Mouse (Mus musculus) embryonic facial prominence, embryonic 15.5 days (tissue): ENCODE results near the gene Flad1. TPM values are rescaled to one million over a fixed set of nuclear protein-coding genes. Genes with fewer than 3 reads are reported as not detected.

Experiments
- ATAC-seq: fragments of 200-750 bp; cut with Nextera tagmentation; 2 replicates; pipeline ENCODE4 v1.8.0; 2017; ENCODE audit warnings: low read depth, moderate TSS enrichment; ENCODE audit not compliant: insufficient number of reproducible peaks, low FRiP score, low TSS enrichment
- H3K27ac ChIP-seq: fragments of 300-500 bp; sonication (generic); replicated peaks from 2 replicates; pipeline ENCODE4 v1.5.1; 2015; ENCODE audit warnings: mild to moderate bottlenecking, inconsistent platforms
- H3K27me3 ChIP-seq: fragments of 300-500 bp; sonication (generic); 2 replicates; pipeline ENCODE4 v1.6.1; 2015; ENCODE audit warnings: inconsistent platforms
- H3K36me3 ChIP-seq: fragments of 300-500 bp; sonication (generic); 2 replicates; pipeline ENCODE4 v1.6.1; 2015; ENCODE audit warnings: mild to moderate bottlenecking, inconsistent platforms
- H3K4me1 ChIP-seq: fragments of 300-500 bp; sonication (generic); 2 replicates; pipeline ENCODE4 v1.6.1; 2015; ENCODE audit warnings: inconsistent platforms
- H3K4me2 ChIP-seq: fragments of 300-500 bp; sonication (generic); replicated peaks from 2 replicates; pipeline ENCODE4 v1.6.1; 2015; ENCODE audit warnings: mild to moderate bottlenecking, inconsistent platforms
- H3K4me3 ChIP-seq: fragments of 300-500 bp; sonication (generic); replicated peaks from 2 replicates; pipeline ENCODE4 v1.5.1; 2015; ENCODE audit warnings: mild to moderate bottlenecking, inconsistent platforms
- H3K9ac ChIP-seq: fragments of 300-500 bp; sonication (generic); 2 replicates; pipeline ENCODE4 v1.6.1; 2015; ENCODE audit warnings: inconsistent platforms
- H3K9me3 ChIP-seq: fragments of 300-500 bp; sonication (generic); replicated peaks from 2 replicates; pipeline ENCODE4 v1.6.1; 2016; ENCODE audit warnings: inconsistent platforms
- WGBS: fragments of 180-500 bp; shearing (Covaris S2); methylation state at CpG from one replicate; pipeline ENCODE4 v1.1.7; 2015; 5-methylcytosine and 5-hydroxymethylcytosine counted together
- polyA plus RNA-seq: library from polyadenylated mRNA; unstranded; fragments of >200 nt; fragmentation: Nextera tagmentation; extraction: Ambion mirVana; gene quantifications from 2 replicates; pipeline ENCODE4 v1.2.1, GENCODE M21; 2015

Flad1 gene
- polyA plus RNA-seq, 1 experiment from 2014 or later, result 34.6 TPM

DNA sequence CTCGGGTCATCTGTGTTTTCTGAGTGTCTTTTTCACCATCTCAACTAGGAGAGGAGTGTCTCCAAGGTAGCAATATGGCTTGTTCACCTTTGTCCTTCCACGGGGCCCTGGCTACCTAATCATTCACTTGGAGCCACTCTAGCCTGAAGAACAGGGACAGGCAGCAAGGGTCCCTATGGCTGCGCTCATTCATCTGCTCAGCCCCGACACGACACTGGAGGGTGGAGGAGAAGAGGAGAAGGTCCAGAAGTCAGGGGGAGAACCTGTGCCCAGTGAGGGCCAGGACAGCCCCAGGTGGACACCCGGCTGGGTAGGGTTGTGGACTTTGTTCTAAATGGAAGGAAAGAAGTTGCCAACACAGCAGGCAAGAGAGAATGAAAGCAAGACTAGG lies 56.2 kb downstream of the Flad1 start:
- Histone ChIP-seq H3K9me3 (no peaks in the 10 kb centered on the region), H3K27me3 (peaks cover 5% of the 10 kb centered on the region; the same call in 1 of the 2 replicates), H3K4me2 (no peak overlapping the region), H3K9ac (no peak overlapping the region), H3K27ac (no peak overlapping the region), H3K4me3 (no peak overlapping the region), H3K36me3 (no peaks in the 10 kb centered on the region), H3K4me1 (peaks cover 5% of the 10 kb centered on the region)
- ATAC-seq, result no peak
- WGBS, result 83% methylated on average over 6 of the region's 6 CpGs

DNA sequence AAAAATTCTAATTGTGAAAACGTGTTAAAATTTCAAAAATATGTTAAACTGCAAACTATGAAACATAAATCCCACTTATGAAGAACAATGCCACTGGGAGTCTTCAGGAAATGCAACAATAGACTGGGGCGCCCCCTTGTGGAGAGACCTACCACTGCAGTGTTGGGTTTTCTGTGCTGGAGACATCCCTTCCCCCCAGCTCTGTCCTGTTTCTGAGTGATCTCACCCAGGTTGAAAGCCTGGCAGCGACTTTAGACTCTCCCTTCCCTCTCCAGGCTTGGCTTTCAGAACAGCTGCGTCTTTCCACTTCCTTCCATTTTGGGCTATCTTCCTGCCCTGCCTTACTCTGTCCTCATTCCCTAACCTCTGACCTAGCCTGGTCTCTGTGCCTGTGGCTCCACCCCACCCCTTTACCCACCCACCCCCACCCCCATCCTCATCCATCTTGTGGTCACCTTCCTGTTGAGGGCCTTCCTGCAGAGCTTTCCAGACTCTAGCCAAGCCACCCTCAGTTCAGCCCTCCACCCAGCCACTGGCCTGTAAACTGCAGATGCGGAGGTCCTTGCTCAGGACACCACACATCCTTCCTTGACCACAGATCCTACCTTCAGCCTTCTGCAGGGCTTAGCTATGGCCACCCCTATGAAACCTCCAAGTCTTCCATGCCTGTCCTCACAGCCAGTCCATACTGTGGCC lies 56.7 kb downstream of the Flad1 start:
- Histone ChIP-seq H3K27ac (no peak overlapping the region), H3K9me3 (no peaks in the 10 kb centered on the region), H3K9ac (no peak overlapping the region), H3K4me2 (no peak overlapping the region), H3K36me3 (no peaks in the 10 kb centered on the region), H3K4me3 (no peak overlapping the region), H3K27me3 (peaks cover 5% of the 10 kb centered on the region; the same call in 1 of the 2 replicates), H3K4me1 (peaks cover 10% of the 10 kb centered on the region)
- no peak for ATAC-seq
- 18% methylated on average over 5 of the region's 5 CpGs for WGBS

DNA sequence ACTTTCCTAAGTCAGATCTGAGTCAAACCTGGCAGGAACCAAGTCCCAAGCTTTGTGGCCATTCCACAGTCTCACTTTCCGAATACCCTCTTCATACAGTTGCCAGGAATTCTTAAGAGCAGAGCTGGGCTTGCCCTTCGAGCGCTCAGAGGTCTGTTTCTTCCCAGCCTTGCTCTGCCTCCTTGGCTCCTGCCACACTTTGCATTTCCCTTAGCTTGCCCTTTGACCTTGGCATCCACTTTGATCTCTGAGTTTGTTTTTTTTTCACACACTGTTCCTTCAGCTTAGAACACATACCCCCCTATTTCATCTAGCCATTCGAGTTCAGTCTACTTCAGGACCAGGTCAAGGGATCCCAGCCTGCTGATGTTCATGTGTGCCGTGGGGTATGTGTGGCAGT lies 60.4 kb downstream of the Flad1 start:
- H3K9ac ChIP-seq, result no peak overlapping the region
- WGBS, result 51% methylated on average over 5 of the region's 5 CpGs
- no peak overlapping the region for H3K4me3 ChIP-seq
- H3K27me3 ChIP-seq, result peaks cover 4% of the 10 kb centered on the region
- H3K9me3 ChIP-seq, result no peaks in the 10 kb centered on the region
- H3K4me2 ChIP-seq, result no peak overlapping the region
- no peak overlapping the region for H3K27ac ChIP-seq
- ATAC-seq, result no peak
- peaks cover 7% of the 10 kb centered on the region; the same call in 1 of the 2 replicates for H3K36me3 ChIP-seq
- H3K4me1 ChIP-seq, result peaks cover 21% of the 10 kb centered on the region

Other genes starting within 250 kb of the Flad1 start
- 29.9 and 33.6 TPM in 2 replicates for gene Clk2, start 247.1 kb downstream of the Flad1 start, polyA plus RNA-seq
- 108 and 109 TPM in 2 replicates for gene Scamp3, start 234.4 kb downstream of the Flad1 start, polyA plus RNA-seq
- 34.9 and 37.0 TPM in 2 replicates for gene Fam189b, start 228.7 kb downstream of the Flad1 start, polyA plus RNA-seq
- 49.0 and 55.6 TPM in 2 replicates for gene Gba, start 208.9 kb downstream of the Flad1 start, polyA plus RNA-seq
- 47.1 and 59.7 TPM in 2 replicates for gene Thbs3, start 196.7 kb downstream of the Flad1 start, polyA plus RNA-seq
- gene Mtx1, start 184.8 kb downstream of the Flad1 start, polyA plus RNA-seq, result 173 and 196 TPM in 2 replicates
- gene Muc1, start 182.8 kb downstream of the Flad1 start, polyA plus RNA-seq, result 4.0 and 10.2 TPM in 2 replicates
- 294 and 310 TPM in 2 replicates for gene Krtcap2, start 165.9 kb downstream of the Flad1 start, polyA plus RNA-seq
- gene Trim46, start 165.6 kb downstream of the Flad1 start, polyA plus RNA-seq, result 5.0 and 5.9 TPM in 2 replicates
- 150 and 173 TPM in 2 replicates for gene Dpm3, start 152.5 kb downstream of the Flad1 start, polyA plus RNA-seq
- gene Slc50a1, start 141.3 kb downstream of the Flad1 start, polyA plus RNA-seq, result 71.8 and 72.2 TPM in 2 replicates
- 55.8 and 57.4 TPM in 2 replicates for gene Efna1, start 130.7 kb downstream of the Flad1 start, polyA plus RNA-seq
- 42.3 and 47.2 TPM in 2 replicates for gene Efna3, start 88.9 kb downstream of the Flad1 start, polyA plus RNA-seq
- gene Efna4, start 73.8 kb downstream of the Flad1 start, polyA plus RNA-seq, result 28.1 and 31.0 TPM in 2 replicates
- gene Adam15, start 61.9 kb downstream of the Flad1 start, polyA plus RNA-seq, result 93.2 and 96.1 TPM in 2 replicates
- 0.13 and 0.21 TPM in 2 replicates for gene Dcst2, start 49.9 kb downstream of the Flad1 start, polyA plus RNA-seq
- gene Dcst1, start 46.6 kb downstream of the Flad1 start, polyA plus RNA-seq, result 0.46 and 0.64 TPM in 2 replicates
- 8.2 and 9.0 TPM in 2 replicates for gene Zbtb7b, start 17.1 kb downstream of the Flad1 start, polyA plus RNA-seq
- gene Lenep, start 9.1 kb downstream of the Flad1 start, polyA plus RNA-seq, result 0.25 and 0.91 TPM in 2 replicates
- 342 and 356 TPM in 2 replicates for gene Cks1b, start 6.5 kb upstream of the Flad1 start, polyA plus RNA-seq
- gene Shc1, start 6.6 kb upstream of the Flad1 start, polyA plus RNA-seq, result 110 and 113 TPM in 2 replicates
- gene Pygo2, start 18.3 kb upstream of the Flad1 start, polyA plus RNA-seq, result 47.7 and 51.3 TPM in 2 replicates
- gene Pbxip1, start 24.8 kb upstream of the Flad1 start, polyA plus RNA-seq, result 38.3 and 40.4 TPM in 2 replicates
- gene Pmvk, start 42.7 kb upstream of the Flad1 start, polyA plus RNA-seq, result 51.3 and 59.1 TPM in 2 replicates
- gene Kcnn3, start 108.3 kb upstream of the Flad1 start, polyA plus RNA-seq, result 2.7 and 4.3 TPM in 2 replicates